ENCODE assay signal across 8 mouse cellular contexts in genomic region chr2:79379087-79380041, GRCm38 (mm10).
A peak's percentile ranks its signal among the peaks of the same experiment; 100 is the strongest.
DNase-seq lines count a peak whose midpoint lies in the region; ATAC-seq and TF ChIP-seq lines count a peak whose summit lies in the region.
"Had no signal": no experiment of that assay in that cellular context is flagged by ENCODE, and none has a peak within 500 bp of the region (broad histone marks: within the 10 kb centered on the region; RNA-seq: fewer than 3 reads in every experiment).

No protein-coding gene starts in this region.

- H3K36me3 ChIP-seq in intestine, embryonic 16.5 days (ENCODE audit: control insufficient read depth, insufficient read depth, low read length): no peaks in the 10 kb centered on the region
- no peaks in the 10 kb centered on the region for H3K36me3 ChIP-seq in midbrain, embryonic 14.5 days (ENCODE audit: control insufficient read depth, insufficient read depth, low read length)

- no peak for TF ChIP-seq CTCF in gastrocnemius, adult 2 months (IDR thresholded peaks at IDR 0.05)

- peak; percentile 17 for DNase-seq in Muller cell, postnatal 12 days (ENCODE audit: inconsistent ontology term)
- peak; percentile 53 for DNase-seq in embryo, embryonic 9.5 days (ENCODE audit: extremely low spot score)
- DNase-seq in midbrain, embryonic 14.5 days: peak; percentile 58
- DNase-seq in thymus, postnatal 25 days: no peak
- no peak for DNase-seq in gastrocnemius, adult 2 months

- intact Hi-C loops in gastrocnemius, adult 2 months (cut with DNase I): no loop called here

- peak overlapping the region; percentile 16 for H3K4me2 ChIP-seq in intestine, embryonic 16.5 days (ENCODE audit: low read depth, low read length)
- H3K4me2 ChIP-seq in midbrain, embryonic 14.5 days (ENCODE audit: low read length): peak overlapping the region; percentile 13; the same call in 1 of the 2 replicates

- peak; percentile 85 for ATAC-seq in intestine, embryonic 16.5 days
- peak; percentile 57; the same call in 1 of the 2 replicates for ATAC-seq in midbrain, embryonic 14.5 days (ENCODE audit: low FRiP score, low TSS enrichment)
- ATAC-seq in CD4-positive, CD25-positive, alpha-beta regulatory T cell, adult 4 months: no peak

- H3K9ac ChIP-seq in intestine, embryonic 16.5 days (ENCODE audit: low read depth, low read length): no peak overlapping the region
- H3K9ac ChIP-seq in midbrain, embryonic 14.5 days (replicated peaks; ENCODE audit: low read length): no peak overlapping the region

- H3K4me1 ChIP-seq in intestine, embryonic 16.5 days (ENCODE audit: control insufficient read depth, insufficient read depth, low read length): no peaks in the 10 kb centered on the region
- H3K4me1 ChIP-seq in midbrain, embryonic 14.5 days (ENCODE audit: control insufficient read depth, insufficient read depth, low read length): peaks cover 15% of the 10 kb centered on the region; the same call in 1 of the 2 replicates

- H3K4me3 ChIP-seq in intestine, embryonic 16.5 days (ENCODE audit: low read length): 0 out of 2 replicates have a peak overlapping the region, but pooled peaks have one; percentile 7
- no peak overlapping the region for H3K4me3 ChIP-seq in midbrain, embryonic 14.5 days (replicated peaks; ENCODE audit: low read depth, low read length)
- H3K4me3 ChIP-seq in gastrocnemius, adult 2 months: no peak overlapping the region

- no peaks in the 10 kb centered on the region for H3K27me3 ChIP-seq in intestine, embryonic 16.5 days (replicated peaks; ENCODE audit: control insufficient read depth, insufficient read depth, low read length)
- no peaks in the 10 kb centered on the region for H3K27me3 ChIP-seq in midbrain, embryonic 14.5 days (ENCODE audit: control insufficient read depth, insufficient read depth, low read length)

- 35% methylated on average over 12 of the region's 12 CpGs for WGBS in intestine, embryonic 16.5 days
- 12% methylated on average over 12 of the region's 12 CpGs for WGBS in midbrain, embryonic 14.5 days

- no peak overlapping the region for H3K27ac ChIP-seq in intestine, embryonic 16.5 days (ENCODE audit: low read length)
- peak overlapping the region; percentile 39; the same call in 1 of the 2 replicates for H3K27ac ChIP-seq in midbrain, embryonic 14.5 days (replicated peaks; ENCODE audit: low read depth, low read length)
- H3K27ac ChIP-seq in gastrocnemius, adult 2 months: no peak overlapping the region
- H3K27ac ChIP-seq: macrophage had no signal

- H3K9me3 ChIP-seq in intestine, embryonic 16.5 days (ENCODE audit: control insufficient read depth, low read length): no peaks in the 10 kb centered on the region
- no peaks in the 10 kb centered on the region for H3K9me3 ChIP-seq in midbrain, embryonic 14.5 days (ENCODE audit: control insufficient read depth, low read length)

Comparison
In these comparisons a context has a peak if more than half of its experiments do, and no peak if none do; other contexts are left out.
1. DNase-seq: peak in Muller cell, postnatal 12 days (single experiment), embryo, embryonic 9.5 days (single experiment) and midbrain, embryonic 14.5 days (single experiment); none in thymus, postnatal 25 days (single experiment) and gastrocnemius, adult 2 months (single experiment).